Mouse (Mus musculus) kidney, adult 2 months (tissue): ENCODE measurements around the gene Plcb2.

Source experiments
- CTCF ChIP-seq: fragments of 200-500 bp; conservative IDR thresholded peaks from 2 replicates; pipeline ENCODE4 v1.5.1; 2011; ENCODE audit warnings: low read depth, mild to moderate bottlenecking, control low read depth, low read length, moderate library complexity, mixed read lengths; ENCODE audit not compliant: insufficient read depth, insufficient read length
- POLR2A ChIP-seq: fragments of 200-500 bp; IDR thresholded peaks from one replicate; pipeline ENCODE4 v1.6.1; 2011; ENCODE audit warnings: low read depth, low read length, control low read depth

DNA sequence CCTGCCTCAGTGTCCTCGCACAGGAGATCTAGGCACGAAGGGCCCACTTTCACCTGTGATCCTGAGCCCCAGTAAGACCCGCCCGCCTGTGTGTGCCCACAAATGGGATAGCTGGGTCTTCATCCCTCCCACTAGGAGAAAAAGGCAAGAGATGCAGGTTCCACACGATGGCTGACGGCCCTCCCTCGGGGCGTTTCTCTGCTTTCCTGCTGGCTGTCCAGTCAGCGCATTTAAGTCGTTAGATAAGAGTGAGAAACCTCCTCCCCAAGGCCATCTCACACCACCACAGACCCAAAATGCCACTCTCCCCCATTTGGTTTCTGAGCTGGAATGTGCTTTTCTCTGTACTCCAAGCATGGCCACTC is 34.5 kb upstream of the Plcb2 start:
- no peak for TF ChIP-seq CTCF
- no peak for TF ChIP-seq POLR2A
